Mouse (Mus musculus) neural tube, embryonic 14.5 days (tissue): Measurements from ENCODE around the gene Hoxd13. TPM values are rescaled to one million over a fixed set of nuclear protein-coding genes. Genes with fewer than 3 reads are reported as not detected.

Source experiments
- ATAC-seq: fragments of 200-750 bp; cut with Nextera tagmentation; 2 replicates; pipeline ENCODE4 v1.8.0; 2017; ENCODE audit warnings: low read depth, mild to moderate bottlenecking, moderate TSS enrichment, moderate library complexity
- H3K27ac ChIP-seq: fragments of 300-500 bp; sonication (generic); 2 replicates; pipeline ENCODE4 v1.5.1; 2014; ENCODE audit warnings: low read depth, mild to moderate bottlenecking, control low read depth, low read length, moderate library complexity, mixed read lengths
- H3K27me3 ChIP-seq: fragments of 300-500 bp; sonication (generic); 2 replicates; pipeline ENCODE4 v1.6.1; 2014; ENCODE audit warnings: low read length; ENCODE audit not compliant: control insufficient read depth, insufficient read depth
- H3K36me3 ChIP-seq: fragments of 300-500 bp; sonication (generic); 2 replicates; pipeline ENCODE4 v1.6.1; 2014; ENCODE audit warnings: low read length, mixed read lengths; ENCODE audit not compliant: control insufficient read depth, insufficient read depth
- H3K4me1 ChIP-seq: fragments of 300-500 bp; sonication (generic); 2 replicates; pipeline ENCODE4 v1.6.1; 2014; ENCODE audit warnings: low read length; ENCODE audit not compliant: control insufficient read depth, insufficient read depth
- H3K4me2 ChIP-seq: fragments of 300-500 bp; sonication (generic); 2 replicates; pipeline ENCODE4 v1.6.1; 2014; ENCODE audit warnings: mild to moderate bottlenecking, low read depth, low read length, control low read depth
- H3K4me3 ChIP-seq: fragments of 300-500 bp; sonication (generic); 2 replicates; pipeline ENCODE4 v1.5.1; 2014; ENCODE audit warnings: low read depth, low read length, control low read depth, mixed read lengths
- H3K9ac ChIP-seq: fragments of 300-500 bp; sonication (generic); replicated peaks from 2 replicates; pipeline ENCODE4 v1.6.1; 2014; ENCODE audit warnings: low read depth, mild to moderate bottlenecking, control low read depth, low read length, mixed read lengths
- H3K9me3 ChIP-seq: fragments of 300-500 bp; sonication (generic); 2 replicates; pipeline ENCODE4 v1.6.1; 2016; ENCODE audit warnings: low read length; ENCODE audit not compliant: control insufficient read depth
- WGBS: fragments of 180-500 bp; shearing (Covaris S2); extraction: QIAGEN DNeasy Blood & Tissue Kit; methylation state at CpG from one replicate; pipeline ENCODE4 v1.1.7; 2014; 5-methylcytosine and 5-hydroxymethylcytosine counted together
- polyA plus RNA-seq: library from polyadenylated mRNA; unstranded; fragments of >200 nt; fragmentation: Nextera tagmentation; extraction: Ambion mirVana; gene quantifications from 2 replicates; pipeline ENCODE4 v1.2.1, GENCODE M21; 2014

Gene Hoxd13
- polyA plus RNA-seq, 1 experiment from 2014 or later = not detected

- 12% methylated on average over 17 of the region's 17 CpGs for WGBS
- Histone ChIP-seq H3K4me2 (no peak overlapping the region), H3K9me3 (no peaks in the 10 kb centered on the region), H3K4me1 (peaks cover 5% of the 10 kb centered on the region), H3K27ac (no peak overlapping the region), H3K27me3 (peaks cover 40% of the 10 kb centered on the region), H3K36me3 (no peaks in the 10 kb centered on the region), H3K9ac (no peak overlapping the region), H3K4me3 (no peak overlapping the region)
- ATAC-seq = no peak
Observed at GRCm38 (mm10) chr2:74653781-74654535, 14.2 kb upstream of the Hoxd13 start.

DNA sequence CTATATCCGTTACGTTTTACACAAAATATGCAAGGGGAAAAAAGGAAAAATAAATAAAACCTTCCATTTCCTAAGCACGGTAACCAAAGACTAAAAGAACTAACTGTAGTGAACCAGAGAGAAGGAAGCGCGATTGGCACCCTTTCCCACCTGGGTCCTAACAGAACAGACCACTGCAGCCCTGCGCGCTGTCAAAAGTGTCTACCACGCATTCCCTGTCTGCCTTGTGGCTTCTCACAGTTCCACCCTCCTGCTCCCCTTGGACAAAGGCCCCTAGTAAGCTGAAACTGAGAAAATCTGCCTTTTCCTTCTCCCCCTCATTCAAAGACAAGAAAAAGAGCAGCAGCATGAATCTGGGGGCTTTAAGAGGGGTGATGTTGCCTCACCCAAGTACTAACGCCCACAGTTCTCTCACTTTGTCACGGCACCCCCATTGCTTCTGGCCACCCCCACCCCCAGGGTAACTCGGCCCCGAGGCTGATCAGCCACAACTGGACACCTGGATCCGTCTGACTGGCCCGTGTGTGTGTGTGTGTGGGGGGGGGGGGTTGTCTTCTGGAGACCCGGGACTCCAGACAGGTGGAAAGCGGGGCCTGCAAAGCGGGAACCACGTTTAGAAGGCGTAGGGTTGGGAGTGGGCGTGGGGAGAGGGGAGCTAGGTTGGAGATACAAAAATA lies 13.2 kb upstream of the Hoxd13 start:
- H3K4me2 ChIP-seq = no peak overlapping the region
- 3% methylated on average over 18 of the region's 20 CpGs for WGBS
- no peak for ATAC-seq

GRCm38 (mm10) chr2:74655420-74655781 lies 12.7 kb upstream of the Hoxd13 start:
- H3K27ac ChIP-seq = no peak overlapping the region
- 0% methylated on average over 21 of the region's 47 CpGs for WGBS
- peak overlapping the region; percentile 47 for H3K4me2 ChIP-seq
- peaks cover 5% of the 10 kb centered on the region for H3K4me1 ChIP-seq
- peaks cover 32% of the 10 kb centered on the region for H3K27me3 ChIP-seq
- H3K36me3 ChIP-seq = no peaks in the 10 kb centered on the region
- no peak for ATAC-seq
- H3K9me3 ChIP-seq = no peaks in the 10 kb centered on the region
- peak overlapping the region; percentile 29 for H3K4me3 ChIP-seq
- 0 out of 2 replicates have a peak overlapping the region, but pooled peaks have one; percentile 11 for H3K9ac ChIP-seq

More for the DNA sequence above, 13.2 kb upstream of the Hoxd13 start:
- H3K27me3 ChIP-seq = peaks cover 33% of the 10 kb centered on the region
- no peak overlapping the region for H3K9ac ChIP-seq
- H3K36me3 ChIP-seq = no peaks in the 10 kb centered on the region
- H3K4me1 ChIP-seq = peaks cover 5% of the 10 kb centered on the region
- H3K4me3 ChIP-seq = peak overlapping the region; percentile 29; the same call in 1 of the 2 replicates
- H3K9me3 ChIP-seq = no peaks in the 10 kb centered on the region
- no peak overlapping the region for H3K27ac ChIP-seq

DNA sequence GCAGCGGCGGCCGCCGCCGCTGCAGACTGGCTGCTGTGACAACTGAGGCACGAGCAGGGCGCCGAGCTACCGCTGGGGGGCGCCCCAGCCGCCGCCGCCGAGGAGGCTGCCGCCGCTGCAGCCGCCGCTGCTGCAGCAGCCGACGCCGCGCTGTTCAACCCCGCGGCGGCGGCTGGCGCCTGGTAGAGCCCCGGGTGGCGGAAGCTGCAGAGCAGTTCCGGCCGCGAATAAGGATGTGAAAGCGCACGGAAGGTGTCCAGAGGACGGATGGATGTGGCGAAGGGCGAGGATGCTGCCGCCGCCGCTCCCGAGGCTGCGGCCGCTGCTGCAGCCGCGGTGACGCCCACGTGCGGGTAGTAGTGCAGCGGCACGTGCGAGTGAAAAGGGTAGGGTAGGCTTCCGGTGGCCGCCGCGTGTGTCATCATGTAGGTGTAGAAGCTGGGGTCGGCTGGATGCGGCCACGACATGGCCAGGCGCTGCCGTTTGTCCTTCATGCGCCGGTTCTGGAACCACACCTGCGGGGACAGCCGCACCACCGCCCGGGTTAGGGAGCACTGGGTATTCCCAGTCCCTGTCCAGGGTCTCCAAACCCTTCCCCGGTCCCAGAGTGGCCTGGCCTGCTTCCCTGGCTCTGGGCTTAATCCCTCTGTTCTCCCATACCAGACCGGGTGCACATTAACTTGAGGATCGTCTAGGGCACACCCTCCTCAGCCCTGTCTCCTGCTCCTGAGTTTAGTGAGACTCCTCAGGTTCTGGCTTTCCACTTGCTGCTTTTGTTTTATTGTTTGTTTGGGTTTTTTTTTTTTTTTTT lies 12.1 kb upstream of the Hoxd13 start:
- Histone ChIP-seq H3K9ac (0 out of 2 replicates have a peak overlapping the region, but pooled peaks have one; percentile 11), H3K36me3 (no peaks in the 10 kb centered on the region), H3K4me2 (peak overlapping the region; percentile 47), H3K27ac (no peak overlapping the region), H3K9me3 (no peaks in the 10 kb centered on the region), H3K4me3 (peak overlapping the region; percentile 29), H3K27me3 (peaks cover 32% of the 10 kb centered on the region), H3K4me1 (peaks cover 5% of the 10 kb centered on the region)
- under 1% methylated on average over 69 of the region's 69 CpGs for WGBS
- peak; percentile 46; the same call in 1 of the 2 replicates for ATAC-seq

- 3% methylated on average over 4 of the region's 4 CpGs for WGBS
- no peak overlapping the region for H3K4me3 ChIP-seq
- no peak for ATAC-seq
Observed at GRCm38 (mm10) chr2:74656632-74657021, 11.5 kb upstream of the Hoxd13 start.

GRCm38 (mm10) chr2:74657251-74658023 lies 10.7 kb upstream of the Hoxd13 start:
- Histone ChIP-seq H3K27me3 (peaks cover 37% of the 10 kb centered on the region), H3K4me1 (peaks cover 5% of the 10 kb centered on the region), H3K36me3 (no peaks in the 10 kb centered on the region), H3K9me3 (no peaks in the 10 kb centered on the region), H3K4me2 (no peak overlapping the region), H3K9ac (no peak overlapping the region), H3K4me3 (no peak overlapping the region), H3K27ac (0 out of 2 replicates have a peak overlapping the region, but pooled peaks have one; percentile 22)
- 2% methylated on average over 62 of the region's 62 CpGs for WGBS
- no peak for ATAC-seq

More at GRCm38 (mm10) chr2:74656632-74657021, 11.5 kb upstream of the Hoxd13 start:
- no peak overlapping the region for H3K27ac ChIP-seq
- no peak overlapping the region for H3K4me2 ChIP-seq
- H3K4me1 ChIP-seq = peaks cover 5% of the 10 kb centered on the region
- H3K9me3 ChIP-seq = no peaks in the 10 kb centered on the region
- no peak overlapping the region for H3K9ac ChIP-seq
- peaks cover 33% of the 10 kb centered on the region for H3K27me3 ChIP-seq
- no peaks in the 10 kb centered on the region for H3K36me3 ChIP-seq

GRCm38 (mm10) chr2:74658024-74658666 lies 10.0 kb upstream of the Hoxd13 start:
- no peaks in the 10 kb centered on the region for H3K36me3 ChIP-seq
- no peaks in the 10 kb centered on the region for H3K9me3 ChIP-seq
- under 1% methylated on average over 15 of the region's 15 CpGs for WGBS
- peak overlapping the region; percentile 29; the same call in 1 of the 2 replicates for H3K27ac ChIP-seq
- peaks cover 5% of the 10 kb centered on the region for H3K4me1 ChIP-seq
- peak overlapping the region; percentile 2; the same call in 1 of the 2 replicates for H3K4me3 ChIP-seq
- H3K27me3 ChIP-seq = peaks cover 42% of the 10 kb centered on the region
- ATAC-seq = no peak
- no peak overlapping the region for H3K4me2 ChIP-seq
- H3K9ac ChIP-seq = no peak overlapping the region; the same call in 1 of the 2 replicates
